Mouse (Mus musculus): ENCODE data around the gene 4930447C04Rik.

DNA sequence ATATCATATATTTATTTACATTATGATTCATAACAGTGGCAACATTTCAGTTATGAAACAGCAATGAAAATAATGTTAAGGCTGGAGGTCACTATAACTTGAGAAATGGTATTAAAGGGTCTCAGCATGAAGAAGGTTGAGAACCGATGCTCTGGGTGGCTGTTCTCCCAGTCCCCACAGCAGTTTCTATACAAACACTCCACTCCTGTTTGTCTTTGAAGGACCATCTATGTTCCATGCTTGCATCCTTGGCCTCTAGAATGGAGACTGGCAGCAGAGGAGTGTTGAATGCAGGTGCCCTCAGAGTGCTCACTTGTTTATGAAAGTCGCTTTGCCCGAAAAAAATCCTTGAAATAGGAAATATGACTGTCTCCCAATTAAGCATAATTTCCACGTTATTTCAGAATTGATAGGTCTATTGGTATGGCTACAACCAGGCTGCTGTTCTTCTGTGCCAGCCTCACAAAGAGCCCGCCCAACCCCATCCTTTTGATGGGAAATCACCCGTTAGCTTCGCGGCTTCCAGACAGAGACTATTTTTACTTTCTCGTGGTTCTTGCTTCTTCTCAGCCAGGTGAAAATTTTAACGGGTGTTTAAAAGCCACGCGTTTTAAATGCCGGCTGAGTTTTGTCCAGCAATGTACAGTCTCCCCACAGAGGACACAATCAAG lies 87.0 kb downstream of the 4930447C04Rik start:
- TF ChIP-seq CTCF (IDR thresholded peaks at IDR 0.05) (no peak), POLR2A (IDR thresholded peaks at IDR 0.05; ENCODE audit: insufficient read depth, low read depth, low read length) (no peak), EP300 (IDR thresholded peaks at IDR 0.05; ENCODE audit: insufficient read depth, low read depth, low read length) (no peak)

All from heart, adult 2 months (tissue).